Mouse (Mus musculus) midbrain, embryonic 15.5 days (tissue): Measurements from ENCODE around the gene Stpg3. TPM values are rescaled to one million over a fixed set of nuclear protein-coding genes. Genes with fewer than 3 reads are reported as not detected.
A peak's percentile ranks its signal among the peaks of the same experiment; 100 is the strongest.

Experiments
- ATAC-seq: fragments of 200-750 bp; cut with Nextera tagmentation; replicated peaks from 2 replicates; pipeline ENCODE4 v1.8.0; 2017; ENCODE audit warnings: moderate TSS enrichment
- H3K27ac ChIP-seq: fragments of 300-500 bp; sonication (generic); 2 replicates; pipeline ENCODE4 v1.5.1; 2015; ENCODE audit warnings: mild to moderate bottlenecking, inconsistent platforms
- H3K27me3 ChIP-seq: fragments of 300-500 bp; sonication (generic); replicated peaks from 2 replicates; pipeline ENCODE4 v1.6.1; 2015; ENCODE audit warnings: inconsistent platforms
- H3K36me3 ChIP-seq: fragments of 300-500 bp; sonication (generic); replicated peaks from 2 replicates; pipeline ENCODE4 v1.6.1; 2015; ENCODE audit warnings: inconsistent platforms
- H3K4me1 ChIP-seq: fragments of 300-500 bp; sonication (generic); 2 replicates; pipeline ENCODE4 v1.6.1; 2015; ENCODE audit warnings: inconsistent platforms
- H3K4me2 ChIP-seq: fragments of 300-500 bp; sonication (generic); 2 replicates; pipeline ENCODE4 v1.6.1; 2015; ENCODE audit warnings: inconsistent platforms, mild to moderate bottlenecking, moderate library complexity
- H3K4me3 ChIP-seq: fragments of 300-500 bp; sonication (generic); 2 replicates; pipeline ENCODE4 v1.5.1; 2015; ENCODE audit warnings: mild to moderate bottlenecking, inconsistent platforms
- H3K9ac ChIP-seq: fragments of 300-500 bp; sonication (generic); 2 replicates; pipeline ENCODE4 v1.6.1; 2015; ENCODE audit warnings: mild to moderate bottlenecking, inconsistent platforms
- H3K9me3 ChIP-seq: fragments of 300-500 bp; sonication (generic); 2 replicates; pipeline ENCODE4 v1.6.1; 2016; ENCODE audit warnings: inconsistent platforms
- WGBS: fragments of 180-500 bp; shearing (Covaris S2); methylation state at CpG from one replicate; pipeline ENCODE4 v1.1.7; 2015; ENCODE audit warnings: mixed read lengths; 5-methylcytosine and 5-hydroxymethylcytosine counted together
- polyA plus RNA-seq: library from polyadenylated mRNA; unstranded; fragments of >200 nt; fragmentation: Nextera tagmentation; extraction: Ambion mirVana; gene quantifications from 2 replicates; pipeline ENCODE4 v1.2.1, GENCODE M21; 2015

Stpg3 gene
- polyA plus RNA-seq, 1 experiment from 2014 or later: not detected

DNA sequence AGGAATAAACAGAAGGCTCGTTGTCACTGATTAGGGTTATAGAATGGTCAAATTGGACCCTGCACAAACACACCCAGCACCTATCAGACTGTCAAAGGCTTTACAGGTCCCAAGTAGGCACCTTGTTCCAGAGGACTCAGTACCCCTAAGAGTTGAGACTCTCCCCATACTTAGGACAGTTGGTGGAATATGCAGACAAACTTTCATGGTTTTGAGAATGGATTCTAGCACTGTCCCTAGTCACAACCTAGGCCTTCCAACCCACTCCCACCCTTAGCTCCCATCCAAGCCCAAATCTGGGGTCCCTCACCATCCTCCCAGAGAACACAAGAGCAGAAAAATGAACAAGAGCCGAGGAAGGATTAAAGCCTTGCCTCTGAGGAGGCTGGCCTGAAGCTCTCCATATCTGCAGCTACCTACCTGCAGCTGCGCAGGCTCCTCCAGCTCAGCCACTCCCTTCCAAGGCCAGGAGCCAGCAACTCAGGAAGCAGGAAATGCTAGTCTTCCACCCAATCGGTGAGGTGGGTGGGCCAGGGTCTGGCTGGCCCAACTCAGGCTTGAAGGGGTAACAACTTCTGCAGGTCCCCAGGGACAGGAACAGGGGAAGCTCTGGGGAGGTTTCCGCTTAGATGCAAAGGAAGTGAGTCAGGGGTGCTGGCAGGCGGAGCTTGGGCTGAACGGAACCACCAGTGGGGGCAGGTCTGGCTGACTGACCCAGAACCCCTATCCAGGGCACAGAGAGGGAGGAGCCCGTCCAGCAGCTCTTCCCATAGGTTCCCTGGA lies 18.1 kb downstream of the Stpg3 start, which contains the start of gene Tor4a:
Tor4a (minus strand) TSS at position 715 of the 783 bp plus-strand sequence.
- Histone ChIP-seq H3K9ac (no peak within 1 kb of the TSS), H3K4me2 (peak within 1 kb of the TSS; percentile 24; the same call in 1 of the 2 replicates)

DNA sequence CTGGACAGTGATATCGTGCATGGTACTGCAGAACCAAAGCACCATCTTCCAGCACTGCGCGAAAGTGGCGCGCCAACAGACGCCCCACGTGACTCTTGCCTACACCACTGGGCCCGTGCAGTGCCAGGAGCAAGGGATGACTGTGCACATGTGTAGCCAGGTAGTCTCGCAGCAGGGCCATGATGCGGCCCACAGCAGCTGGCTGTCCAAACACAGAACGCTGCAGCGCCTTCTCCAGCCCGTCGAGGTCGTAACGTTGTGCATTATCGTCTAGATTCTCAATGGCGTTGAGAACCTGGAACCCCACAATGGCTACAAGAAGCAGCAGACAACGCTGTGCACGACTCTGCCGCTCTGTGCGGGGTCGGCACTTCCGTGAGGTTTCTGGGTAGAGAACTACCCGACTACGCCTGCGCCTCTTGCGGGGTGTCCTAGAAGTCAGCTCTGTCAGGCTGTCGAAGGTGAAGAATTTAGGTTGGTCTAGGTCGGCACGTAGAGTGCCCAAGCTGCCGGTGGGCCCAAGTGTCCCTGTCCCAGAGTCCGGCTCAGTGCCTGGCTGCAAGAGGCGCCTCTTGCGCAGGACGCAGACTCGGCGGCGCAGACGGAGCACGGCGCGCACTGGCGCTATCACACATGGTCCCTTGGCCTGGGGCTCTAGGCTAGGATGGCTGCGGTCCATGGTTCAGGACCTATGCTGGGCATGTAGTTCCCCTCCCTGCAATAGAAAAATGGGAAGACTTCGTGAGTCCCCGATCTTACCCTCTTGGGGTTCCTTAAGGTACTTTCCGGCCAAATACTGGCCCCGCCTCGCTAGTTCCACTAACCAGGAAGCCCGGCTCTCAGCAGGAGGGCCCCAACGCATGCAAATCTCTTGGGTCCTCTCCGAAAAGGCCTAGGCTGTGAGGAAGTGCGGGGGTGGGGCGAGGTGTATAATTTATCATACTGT lies 19.0 kb downstream of the Stpg3 start:
- Histone ChIP-seq H3K27ac (no peak overlapping the region), H3K4me2 (peak overlapping the region; percentile 24; the same call in 1 of the 2 replicates), H3K27me3 (peaks cover 29% of the 10 kb centered on the region), H3K4me1 (0 out of 2 replicates have a peak, but pooled peaks cover 5% of the 10 kb centered on the region), H3K9ac (no peak overlapping the region), H3K9me3 (no peaks in the 10 kb centered on the region), H3K4me3 (no peak overlapping the region), H3K36me3 (peaks cover 13% of the 10 kb centered on the region)
- ATAC-seq: no peak
- WGBS: 19% methylated on average over 55 of the region's 55 CpGs

More for the DNA sequence above, 18.1 kb downstream of the Stpg3 start, which contains the start of gene Tor4a:
- Histone ChIP-seq H3K4me1 (0 out of 2 replicates have a peak, but pooled peaks cover 5% of the 10 kb centered on the region), H3K9me3 (no peaks in the 10 kb centered on the region), H3K27ac (no peak within 1 kb of the TSS), H3K36me3 (peaks cover 22% of the 10 kb centered on the region), H3K27me3 (peaks cover 29% of the 10 kb centered on the region), H3K4me3 (no peak within 1 kb of the TSS)
- no peak; the same call in 1 of the 2 replicates for ATAC-seq
- WGBS: 13% methylated on average over 8 of the region's 8 CpGs

DNA sequence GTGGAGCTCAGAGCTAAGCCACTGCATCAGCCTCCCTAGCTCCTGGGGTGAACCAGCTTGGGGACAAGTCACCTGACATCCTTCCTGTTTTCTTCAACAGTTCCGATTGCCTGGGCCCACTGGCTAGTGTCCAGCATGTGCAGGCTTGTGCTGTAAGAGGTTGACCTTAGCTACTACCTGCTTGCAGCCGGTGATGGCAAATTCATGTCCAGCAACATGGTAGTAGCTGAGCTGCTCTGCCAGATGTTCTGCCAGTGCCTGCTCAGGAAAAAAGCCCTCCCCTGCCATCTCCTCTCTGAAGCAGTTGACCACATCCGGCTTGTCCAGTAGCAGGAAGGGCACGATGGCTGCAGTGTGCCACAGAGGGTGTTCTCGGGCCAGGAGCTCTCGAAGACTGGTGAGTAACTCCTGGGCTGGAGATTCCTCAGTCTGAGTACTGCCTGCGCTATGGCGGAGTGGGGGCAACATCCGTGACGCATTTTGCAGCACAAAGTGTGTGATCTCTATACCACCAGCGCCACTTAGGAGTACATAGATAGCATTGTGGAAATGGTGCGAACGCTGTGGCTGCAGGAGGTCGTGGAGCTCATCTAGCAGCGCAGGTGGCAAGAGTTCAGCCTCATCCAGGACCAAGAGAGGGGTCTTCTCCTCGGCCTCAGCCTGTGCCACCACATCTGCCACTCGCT lies 19.8 kb downstream of the Stpg3 start:
- H3K36me3 ChIP-seq: peaks cover 4% of the 10 kb centered on the region
- no peak overlapping the region for H3K27ac ChIP-seq
- no peaks in the 10 kb centered on the region for H3K9me3 ChIP-seq
- no peak overlapping the region for H3K4me2 ChIP-seq
- no peak overlapping the region for H3K4me3 ChIP-seq
- ATAC-seq: no peak
- 0 out of 2 replicates have a peak, but pooled peaks cover 5% of the 10 kb centered on the region for H3K4me1 ChIP-seq
- no peak overlapping the region for H3K9ac ChIP-seq
- WGBS: 87% methylated on average over 17 of the region's 17 CpGs
- H3K27me3 ChIP-seq: peaks cover 29% of the 10 kb centered on the region

DNA sequence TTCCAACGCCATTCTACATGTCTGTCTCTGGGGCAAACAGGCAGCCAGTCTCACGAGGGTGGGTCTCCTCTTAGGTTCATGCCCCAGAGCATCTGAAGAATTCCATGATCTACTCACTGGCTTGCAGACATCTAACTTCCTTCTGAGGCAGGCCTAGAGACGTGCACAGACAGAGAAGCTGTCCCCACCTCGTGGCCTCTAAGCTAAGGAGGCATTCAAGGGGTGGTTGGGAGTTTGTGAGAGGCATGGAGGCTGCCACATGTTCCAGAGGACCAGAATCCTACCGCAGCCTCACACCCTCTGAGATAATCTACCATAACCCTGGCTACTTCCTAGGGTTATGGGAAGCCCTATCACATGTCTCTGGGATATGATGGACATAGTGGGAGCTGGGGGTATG lies 20.4 kb downstream of the Stpg3 start:
- WGBS: 76% methylated on average over 5 of the region's 5 CpGs
- no peak overlapping the region for H3K27ac ChIP-seq
- ATAC-seq: no peak

DNA sequence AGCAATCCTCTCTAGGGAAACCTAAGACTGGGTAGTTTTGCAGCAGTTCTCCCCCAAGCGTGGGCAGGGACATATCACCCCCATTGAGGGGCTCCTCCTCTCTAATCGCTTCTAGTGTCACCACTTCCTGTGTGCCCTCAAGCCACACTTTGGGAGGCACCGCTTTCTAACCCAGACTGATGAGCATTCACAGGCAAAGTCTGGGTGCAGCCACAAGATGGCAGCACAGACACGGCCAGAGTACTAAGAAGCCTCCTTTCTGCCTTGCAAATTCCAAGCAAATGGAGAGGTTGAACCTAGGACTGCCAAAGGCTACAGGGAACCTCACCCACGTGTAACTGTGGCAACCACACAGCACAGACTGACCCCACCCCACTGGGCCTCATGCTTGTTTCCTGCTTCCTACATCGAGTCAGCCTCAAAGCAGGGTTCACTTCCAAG lies 21.1 kb downstream of the Stpg3 start:
- Histone ChIP-seq H3K27me3 (peaks cover 29% of the 10 kb centered on the region), H3K9ac (no peak overlapping the region), H3K4me3 (no peak overlapping the region), H3K4me1 (0 out of 2 replicates have a peak, but pooled peaks cover 5% of the 10 kb centered on the region), H3K9me3 (no peaks in the 10 kb centered on the region), H3K4me2 (no peak overlapping the region), H3K36me3 (no peaks in the 10 kb centered on the region), H3K27ac (no peak overlapping the region)
- peak; percentile 79 for ATAC-seq
- 3% methylated on average over 6 of the region's 6 CpGs for WGBS

More for the DNA sequence above, 20.4 kb downstream of the Stpg3 start:
- H3K4me2 ChIP-seq: no peak overlapping the region
- H3K36me3 ChIP-seq: peaks cover 2% of the 10 kb centered on the region; the same call in 1 of the 2 replicates
- H3K27me3 ChIP-seq: peaks cover 29% of the 10 kb centered on the region
- H3K4me1 ChIP-seq: 0 out of 2 replicates have a peak, but pooled peaks cover 5% of the 10 kb centered on the region
- H3K4me3 ChIP-seq: no peak overlapping the region
- H3K9me3 ChIP-seq: no peaks in the 10 kb centered on the region
- H3K9ac ChIP-seq: no peak overlapping the region

DNA sequence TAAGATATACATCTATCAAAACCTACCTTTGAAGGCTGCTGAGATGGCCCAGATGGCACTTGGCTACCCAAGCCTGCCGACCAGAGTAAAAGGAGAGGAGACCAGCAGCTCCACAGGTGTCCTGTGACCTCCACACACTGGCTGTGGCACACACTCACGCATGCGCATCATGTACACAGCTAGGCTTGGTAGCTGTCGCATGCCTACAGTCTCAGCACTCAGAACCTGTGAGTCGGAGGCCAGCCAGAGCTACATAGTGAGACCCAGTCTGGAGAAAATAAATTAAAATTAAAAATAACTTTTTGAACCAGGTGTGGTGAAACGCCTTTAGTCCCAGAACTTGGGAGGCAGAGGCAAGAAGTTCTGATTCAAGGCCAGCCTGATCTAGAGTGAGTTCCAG lies 26.6 kb downstream of the Stpg3 start:
- WGBS: 82% methylated on average over 6 of the region's 6 CpGs
- H3K27me3 ChIP-seq: no peaks in the 10 kb centered on the region
- peaks cover 11% of the 10 kb centered on the region; the same call in 1 of the 2 replicates for H3K4me1 ChIP-seq
- ATAC-seq: no peak
- no peak overlapping the region for H3K9ac ChIP-seq
- H3K9me3 ChIP-seq: no peaks in the 10 kb centered on the region
- no peak overlapping the region for H3K4me2 ChIP-seq
- no peak overlapping the region for H3K27ac ChIP-seq
- no peaks in the 10 kb centered on the region for H3K36me3 ChIP-seq
- no peak overlapping the region for H3K4me3 ChIP-seq

DNA sequence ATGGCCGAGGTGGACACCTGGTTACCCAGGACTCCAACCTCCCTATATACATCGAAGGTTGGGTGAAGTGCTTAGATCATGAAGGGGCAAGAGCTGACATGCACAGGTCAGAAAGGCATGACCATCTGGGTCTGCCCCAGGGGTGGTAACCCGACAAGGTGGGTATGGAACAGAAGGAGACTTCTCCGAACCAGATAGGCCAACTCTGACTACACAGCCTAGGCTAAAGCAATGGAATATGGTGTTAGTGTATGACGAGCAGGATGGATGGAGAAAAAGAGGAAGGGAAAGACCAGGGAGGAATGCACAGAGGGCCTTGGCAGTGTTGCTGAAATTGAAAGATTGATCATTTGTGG lies 27.9 kb downstream of the Stpg3 start:
- Histone ChIP-seq H3K36me3 (no peaks in the 10 kb centered on the region), H3K4me3 (peak overlapping the region; percentile 45), H3K4me1 (peaks cover 23% of the 10 kb centered on the region), H3K9me3 (no peaks in the 10 kb centered on the region), H3K27ac (peak overlapping the region; percentile 86; the same call in 1 of the 2 replicates), H3K9ac (no peak overlapping the region), H3K27me3 (no peaks in the 10 kb centered on the region), H3K4me2 (peak overlapping the region; percentile 82)
- 25% methylated on average over 5 of the region's 5 CpGs for WGBS
- no peak; the same call in 1 of the 2 replicates for ATAC-seq

DNA sequence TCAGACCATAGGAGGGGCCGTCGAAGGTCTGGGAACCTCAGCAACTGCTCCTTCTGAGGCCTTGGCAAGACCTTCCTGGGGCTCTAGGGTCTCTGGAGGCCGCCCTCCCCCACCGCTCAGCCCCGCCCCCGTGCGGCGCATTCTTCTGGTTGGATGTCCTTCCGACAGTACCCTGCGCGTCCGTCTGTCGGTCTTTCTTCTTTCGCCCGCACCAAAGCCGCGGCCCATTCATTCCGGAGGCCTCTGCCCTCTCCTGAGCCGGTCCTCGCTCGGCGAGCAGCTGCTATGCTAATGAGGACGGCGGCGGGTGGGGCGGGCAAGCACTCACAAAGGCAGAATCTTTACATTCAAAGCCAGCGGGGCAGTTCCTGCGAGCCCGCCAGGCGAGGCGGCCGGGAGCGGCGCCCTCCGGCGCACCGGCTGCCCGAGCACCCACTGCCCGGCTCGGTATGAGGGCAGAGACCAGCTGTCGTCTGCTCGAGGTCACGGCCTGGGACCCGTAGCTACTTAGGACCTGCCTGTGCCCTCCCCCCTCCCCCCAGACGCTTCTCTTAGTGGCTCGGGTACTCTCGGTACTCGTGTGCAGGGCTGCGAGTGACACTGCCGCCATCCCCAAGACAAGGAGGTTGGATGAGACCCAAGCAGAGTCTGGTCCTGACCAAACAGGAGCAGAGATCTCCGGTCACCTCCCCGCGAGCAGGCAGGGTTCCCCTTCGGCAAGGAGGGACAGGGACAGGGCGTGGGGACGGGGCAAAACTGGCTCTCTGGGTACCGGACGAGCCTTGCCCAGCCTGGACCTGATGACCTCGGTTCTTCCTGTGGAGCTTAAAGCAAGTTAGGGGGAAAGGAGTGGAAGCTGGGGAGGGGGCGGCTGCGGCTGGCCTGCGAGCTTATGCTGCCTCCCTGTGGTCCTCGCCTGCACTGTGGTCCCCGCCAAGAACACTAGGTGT lies 28.5 kb downstream of the Stpg3 start:
- Histone ChIP-seq H3K4me3 (peak overlapping the region; percentile 45), H3K4me1 (peaks cover 29% of the 10 kb centered on the region), H3K9me3 (no peaks in the 10 kb centered on the region), H3K9ac (peak overlapping the region; percentile 58), H3K27ac (peak overlapping the region; percentile 86), H3K36me3 (no peaks in the 10 kb centered on the region), H3K27me3 (no peaks in the 10 kb centered on the region), H3K4me2 (peak overlapping the region; percentile 82)
- under 1% methylated on average over 61 of the region's 64 CpGs for WGBS
- ATAC-seq: peak; percentile 72

DNA sequence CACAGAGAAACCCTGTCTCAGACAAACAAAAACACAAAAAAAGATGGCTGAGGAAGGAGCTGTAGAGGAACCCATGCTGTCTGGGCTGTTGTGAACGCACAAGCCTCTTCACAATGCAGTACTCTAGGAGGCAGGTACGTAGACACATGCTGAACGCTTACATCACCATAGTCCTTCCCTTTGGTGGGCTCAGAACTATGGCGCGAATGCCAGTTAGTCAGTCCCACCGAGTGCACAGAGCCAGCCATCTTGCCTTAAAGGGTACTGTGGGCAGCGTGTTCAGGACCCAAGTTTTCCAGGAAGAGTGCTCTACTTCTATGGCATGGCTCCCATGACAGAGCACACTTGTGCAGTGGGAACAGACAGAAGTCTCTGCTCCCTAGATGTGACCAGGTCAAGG lies 29.9 kb downstream of the Stpg3 start:
- Histone ChIP-seq H3K4me2 (0 out of 2 replicates have a peak overlapping the region, but pooled peaks have one; percentile 82), H3K4me3 (no peak overlapping the region), H3K36me3 (no peaks in the 10 kb centered on the region), H3K27ac (0 out of 2 replicates have a peak overlapping the region, but pooled peaks have one; percentile 86), H3K27me3 (no peaks in the 10 kb centered on the region), H3K9ac (no peak overlapping the region), H3K4me1 (peaks cover 35% of the 10 kb centered on the region), H3K9me3 (no peaks in the 10 kb centered on the region)
- WGBS: 89% methylated on average over 7 of the region's 7 CpGs
- no peak for ATAC-seq

DNA sequence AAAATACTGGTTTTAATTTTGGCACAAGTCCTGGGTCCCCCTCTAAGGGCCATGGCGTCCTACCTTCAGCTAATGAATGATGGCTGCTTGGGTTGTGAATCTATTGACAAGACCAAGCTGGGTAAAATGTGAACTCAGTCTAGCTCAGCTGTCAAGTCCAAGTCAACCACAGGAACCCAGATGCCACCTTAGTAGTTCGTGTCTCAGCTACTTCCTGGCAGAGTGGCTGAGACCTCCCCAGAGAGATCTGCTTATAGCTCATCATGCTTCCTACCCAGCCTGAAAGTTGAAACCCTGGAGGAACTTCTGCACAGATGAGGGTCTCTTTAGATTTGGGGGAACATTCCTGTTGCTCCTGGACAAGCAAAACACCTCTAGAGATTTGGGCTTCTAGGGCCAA lies 31.1 kb downstream of the Stpg3 start:
- no peaks in the 10 kb centered on the region for H3K27me3 ChIP-seq

More for the DNA sequence above, 31.1 kb downstream of the Stpg3 start:
- Histone ChIP-seq H3K36me3 (no peaks in the 10 kb centered on the region), H3K4me3 (peak overlapping the region; percentile 65), H3K4me1 (peaks cover 38% of the 10 kb centered on the region), H3K9me3 (no peaks in the 10 kb centered on the region), H3K27ac (no peak overlapping the region), H3K4me2 (peak overlapping the region; percentile 77), H3K9ac (no peak overlapping the region)
- WGBS: 49% methylated on average over 2 of the region's 2 CpGs
- no peak for ATAC-seq
